Mouse (Mus musculus) forelimb bud, embryonic 11.5 days (tissue): ENCODE measurements around the gene Ddn.
"Not testable (repeated sequence)": the region's sequence is repeated elsewhere in the genome, so short reads cannot be mapped to it uniquely, and the experiment has no call there.

Source experiments
- DNase-seq: peaks from one replicate; pipeline ENCODE4 v3.0.0-alpha.2; 2012; ENCODE audit warnings: low read depth, low spot score

The Ddn gene

DNA sequence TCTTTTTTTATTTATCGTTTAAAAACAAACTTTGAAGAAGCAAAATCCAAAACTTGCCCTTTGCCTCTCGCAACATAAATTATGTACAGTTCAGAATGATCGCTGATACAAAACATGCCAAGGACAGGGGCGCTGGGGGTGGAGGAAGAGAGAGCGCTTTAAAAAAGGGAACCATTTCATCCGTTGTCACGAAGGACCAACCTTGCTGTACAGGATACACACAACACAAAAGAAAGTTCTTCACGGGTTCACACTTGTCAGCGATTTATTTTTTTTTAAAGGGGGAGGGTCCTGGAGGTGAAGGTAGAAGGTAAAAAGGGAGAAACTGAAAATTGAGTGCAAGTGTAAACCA, 22.4 kb upstream of the Ddn start:
- DNase-seq, result no peak

DNA sequence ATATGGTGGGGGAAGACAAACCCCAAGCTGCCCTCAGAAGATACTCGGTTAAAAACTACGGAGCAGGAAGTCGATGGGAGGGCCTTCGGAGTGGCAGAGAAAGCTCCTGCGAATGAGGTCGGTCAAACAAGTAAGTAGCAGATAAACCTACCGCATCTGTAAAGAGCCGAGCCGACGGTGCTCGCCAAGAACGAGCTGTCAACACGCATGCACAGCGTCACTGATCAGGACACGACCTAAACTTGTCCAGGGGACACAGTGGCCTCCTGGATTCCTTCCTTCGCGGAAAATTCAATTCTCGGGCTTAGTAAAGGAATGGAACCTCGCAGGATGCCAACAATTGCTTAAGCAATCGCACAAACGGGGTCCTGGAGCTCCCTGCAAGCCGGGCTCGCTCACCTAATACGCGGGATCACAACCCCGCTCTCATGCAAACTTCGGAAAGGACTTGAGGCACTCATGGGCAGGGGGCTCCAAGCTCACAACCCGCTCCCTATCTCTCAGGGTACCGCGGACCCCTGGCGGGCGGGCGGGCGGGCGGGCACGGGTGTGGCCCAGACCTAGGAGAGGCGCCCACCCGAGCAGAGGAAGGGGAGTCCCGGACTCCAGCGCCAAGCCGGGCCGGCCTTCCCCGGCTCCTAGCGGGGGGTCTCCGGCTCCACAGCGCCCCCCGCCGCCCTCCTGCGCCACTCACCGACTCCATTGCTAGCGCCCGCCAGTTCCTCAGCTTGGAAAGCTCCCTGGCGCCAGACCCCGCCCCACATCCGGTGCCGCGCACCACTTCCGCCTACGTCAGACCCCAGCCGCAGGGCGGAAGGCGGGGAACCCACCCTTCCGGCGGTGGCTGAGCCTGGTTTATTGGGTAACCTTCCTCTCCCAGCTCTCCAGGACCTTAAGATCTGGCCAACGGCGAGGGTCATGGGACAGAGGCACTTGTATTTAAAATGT, 21.7 kb upstream of the Ddn start, which contains the start of gene Prkag1:
Gene Prkag1, minus strand, starts transcription at position 786 of the 948 bp plus-strand sequence.
- peak; percentile 95 for DNase-seq

DNA sequence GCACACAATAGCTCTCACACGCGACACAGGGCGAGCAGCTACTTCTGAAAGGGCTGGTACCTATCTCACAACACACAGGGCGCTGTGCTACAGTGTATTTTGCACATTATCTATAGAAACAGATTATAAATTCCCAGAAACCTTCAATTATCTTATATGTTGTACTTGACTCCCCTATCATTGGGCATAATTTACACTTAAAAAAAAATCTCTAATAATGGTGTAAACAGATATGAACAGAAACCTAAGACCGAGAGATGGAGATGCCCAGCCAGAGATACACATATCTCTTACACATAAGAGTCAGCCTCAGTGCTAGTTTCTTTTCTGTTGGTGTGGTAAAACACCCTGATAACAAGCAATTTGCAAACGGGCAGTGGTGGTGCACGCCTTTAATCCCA, 18.3 kb upstream of the Ddn start:
- no peak for DNase-seq

DNA sequence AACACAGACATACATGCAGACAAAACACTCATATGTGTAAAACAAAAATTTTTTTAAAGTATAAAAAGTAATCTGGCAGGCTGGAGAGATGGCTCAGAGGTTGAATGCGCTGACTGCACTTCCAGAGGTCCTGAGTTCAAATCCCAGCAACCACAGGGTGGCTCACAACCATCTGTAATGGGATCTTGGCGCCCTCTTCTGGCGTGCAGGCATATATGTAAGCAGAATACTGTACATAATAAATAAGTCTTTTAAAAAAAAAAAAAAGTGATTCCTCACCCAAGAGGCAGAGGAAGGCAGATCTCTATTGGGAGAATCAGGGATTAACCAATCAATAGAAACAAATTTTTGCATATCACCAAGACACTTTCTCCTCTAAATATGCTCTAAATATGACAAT, 14.1 kb upstream of the Ddn start:
- no peak for DNase-seq

DNA sequence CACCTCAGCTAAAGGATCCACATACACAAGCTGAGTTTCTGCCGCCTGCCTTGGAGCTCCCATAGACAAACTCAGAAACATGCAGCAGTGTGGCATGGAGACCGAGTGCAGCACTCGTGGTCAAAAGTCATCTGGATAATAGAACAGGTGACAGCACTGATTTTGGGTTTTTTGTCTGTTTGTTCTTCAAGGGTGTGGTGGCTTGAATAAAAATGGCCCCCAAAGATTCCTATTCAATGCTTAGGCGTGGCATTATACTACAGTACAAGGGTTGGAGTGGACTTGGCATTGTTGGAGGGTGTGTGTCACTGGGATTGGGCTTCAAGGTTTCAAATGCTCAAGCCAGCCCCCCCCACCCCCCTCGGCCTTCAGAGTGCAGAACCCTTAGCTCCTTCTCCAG, 12.9 kb upstream of the Ddn start:
- no peak for DNase-seq

DNA sequence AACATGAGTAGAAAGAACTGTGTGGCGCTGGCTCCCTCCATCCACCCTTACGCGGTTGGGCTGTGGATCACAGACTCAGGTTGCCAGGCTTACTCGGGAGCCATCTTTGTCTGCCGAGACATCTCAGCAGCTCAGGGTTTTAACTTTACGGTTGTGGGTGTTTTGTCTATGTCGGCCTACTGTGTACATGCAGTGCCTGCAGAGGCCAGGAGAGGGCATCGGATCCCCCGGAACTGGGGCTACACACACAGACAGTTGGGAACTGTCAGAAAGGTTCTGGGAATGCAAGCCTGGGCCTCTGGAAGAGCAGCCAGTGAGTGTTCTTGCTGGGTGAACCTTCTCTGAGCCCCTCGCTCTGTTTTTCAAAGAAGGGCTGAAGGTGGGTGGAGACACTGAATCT, 12.1 kb upstream of the Ddn start:
- no peak for DNase-seq

DNA sequence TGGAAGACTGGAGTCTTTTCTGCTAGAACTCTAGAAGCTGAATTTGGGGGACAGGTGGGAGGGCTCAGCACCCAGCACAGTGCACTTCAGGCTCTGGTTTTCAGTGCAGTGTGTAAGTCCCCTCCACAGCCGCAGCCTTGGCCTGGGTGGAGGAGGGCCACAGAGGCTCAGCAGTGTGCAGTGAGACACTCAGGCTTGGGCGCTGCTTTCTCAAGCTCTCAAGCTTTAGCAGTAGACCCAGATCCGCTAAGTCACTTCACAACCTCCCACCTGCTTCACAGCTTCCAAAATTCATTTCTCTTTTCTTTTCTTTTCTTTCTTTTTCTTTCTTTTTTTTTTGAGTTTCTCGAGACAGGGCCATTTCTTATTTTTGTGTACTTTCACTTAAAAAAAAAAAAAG, 11.6 kb upstream of the Ddn start:
- DNase-seq, result no peak

DNA sequence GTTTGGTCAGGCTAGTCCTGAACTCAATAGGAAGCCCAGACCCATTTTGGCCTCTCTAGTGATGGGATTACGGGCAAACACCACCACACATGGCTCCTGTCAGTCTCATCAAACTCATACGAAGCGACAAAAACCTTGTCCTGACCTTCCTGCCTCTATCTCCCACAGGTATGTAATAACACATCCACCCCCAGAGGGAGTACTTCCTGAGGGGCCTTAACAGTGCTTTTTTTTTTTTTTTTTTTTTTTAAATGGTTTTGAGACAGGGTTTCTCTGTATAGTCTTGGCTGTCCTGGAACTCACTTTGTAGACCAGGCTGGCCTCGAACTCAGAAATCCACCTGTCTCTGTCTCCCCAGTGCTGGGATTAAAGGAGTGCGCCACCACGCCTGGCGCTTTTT, 8.9 kb upstream of the Ddn start:
- DNase-seq, result no peak

GRCm38 (mm10) chr15:98812741-98813424, 3.6 kb upstream of the Ddn start:
- DNase-seq, result no peak

DNA sequence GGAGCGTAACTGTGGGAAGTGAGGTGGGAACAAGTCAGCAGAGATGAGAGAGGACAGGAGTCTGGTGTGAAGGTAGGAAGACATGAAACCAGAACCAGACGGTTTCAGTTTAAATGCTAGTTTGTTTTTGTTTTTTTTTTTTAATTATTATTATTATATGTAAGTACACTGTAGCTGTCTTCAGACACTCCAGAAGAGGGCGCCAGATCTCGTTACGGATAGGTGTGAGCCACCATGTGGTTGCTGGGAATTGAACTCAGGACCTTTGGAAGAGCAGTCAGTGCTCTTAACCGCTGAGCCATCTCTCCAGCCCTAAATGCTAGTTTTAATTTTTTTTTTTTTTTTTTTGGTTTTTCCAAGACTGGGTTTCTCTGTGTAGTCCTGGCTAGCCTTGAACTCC, 922 bp upstream of the Ddn start:
- not testable (repeated sequence) for DNase-seq

GRCm38 (mm10) chr15:98808651-98809134, 597 bp downstream of the Ddn start:
- no peak for DNase-seq

DNA sequence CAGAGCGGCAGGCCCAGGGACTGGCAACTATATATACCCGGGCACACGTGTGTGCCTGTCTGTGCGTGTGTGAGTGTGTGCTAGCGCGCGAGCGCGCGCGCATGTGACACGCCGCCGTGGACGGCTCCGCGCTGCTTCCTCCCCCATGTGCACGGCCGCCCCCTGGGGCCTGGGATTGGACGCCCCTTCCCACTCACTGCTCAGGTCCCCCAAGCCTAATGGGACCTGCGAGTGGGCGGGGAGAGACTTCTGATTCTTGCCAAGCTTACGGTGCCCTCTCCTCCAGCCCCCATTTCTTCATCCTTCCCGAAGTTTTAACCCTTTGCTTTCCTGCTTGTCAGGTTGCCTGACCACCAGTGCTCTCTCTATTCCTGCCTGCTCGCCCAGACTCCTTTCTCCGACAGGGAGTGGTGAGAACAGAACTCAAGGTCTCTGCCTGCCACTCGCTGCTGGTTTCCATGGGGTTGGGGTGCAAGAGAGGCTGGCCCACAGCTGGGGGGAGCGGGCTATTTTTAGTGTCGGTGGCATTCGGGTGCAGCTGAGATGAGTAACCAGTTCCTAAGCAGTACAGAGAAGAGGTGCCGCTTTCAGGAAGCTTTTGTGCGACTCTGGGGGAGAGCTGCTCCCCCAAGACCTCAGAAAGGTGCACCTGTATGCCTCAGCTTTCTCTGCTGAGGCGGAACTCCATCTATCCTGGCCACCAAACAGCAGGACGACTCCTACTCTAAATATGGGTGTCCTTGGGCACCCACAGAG, 1.2 kb downstream of the Ddn start:
- no peak for DNase-seq

DNA sequence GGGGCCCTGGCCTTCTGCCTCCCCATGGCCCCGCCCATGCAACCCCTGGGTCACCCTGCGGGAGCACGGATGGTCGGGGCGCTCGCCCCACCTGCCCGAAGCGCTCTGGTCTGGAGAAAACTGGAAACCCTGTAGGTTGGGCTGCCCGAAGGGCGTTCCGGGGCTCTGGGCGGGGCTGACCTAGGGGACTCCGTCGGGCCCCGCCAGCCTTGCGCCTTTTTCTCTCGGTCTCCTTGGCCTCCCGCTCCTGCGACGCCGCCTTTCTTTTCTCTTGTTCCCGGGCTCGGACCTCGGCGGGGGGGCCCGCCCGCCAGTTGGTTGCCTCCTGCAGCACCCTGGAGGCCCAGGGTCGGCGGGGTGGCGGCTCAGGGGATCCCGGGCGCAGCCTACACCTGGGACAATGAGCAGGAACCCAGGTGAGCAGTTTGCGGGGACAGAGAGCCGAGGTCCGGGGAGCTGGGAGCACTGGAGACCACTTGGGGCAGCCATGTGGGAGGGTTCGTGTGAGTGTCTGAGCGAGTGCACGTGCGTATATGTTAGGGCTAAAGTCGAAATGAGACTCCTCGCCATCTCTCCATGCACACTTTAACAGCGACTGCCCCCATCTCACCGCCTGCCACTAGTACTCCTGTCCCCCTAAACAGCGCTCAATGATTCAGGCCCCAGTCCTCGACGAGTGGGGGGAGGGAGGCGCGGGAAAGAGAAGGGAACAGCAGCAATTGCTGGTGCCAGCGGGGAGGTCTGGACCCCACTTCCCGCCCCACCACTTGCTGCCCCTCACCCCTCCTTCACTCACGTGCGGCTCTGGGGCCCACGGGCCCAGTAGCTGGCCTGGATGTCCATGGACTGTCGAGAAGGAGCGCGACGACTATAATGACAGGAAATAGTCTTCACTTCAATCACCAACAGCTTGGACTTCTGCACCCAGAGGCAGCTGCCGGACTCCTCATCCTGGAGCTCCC, 2.2 kb downstream of the Ddn start:
- DNase-seq, result no peak

GRCm38 (mm10) chr15:98806071-98806808, 3.0 kb downstream of the Ddn start:
- no peak for DNase-seq

- DNase-seq, result peak; percentile 56
Observed at GRCm38 (mm10) chr15:98805324-98806040, 3.8 kb downstream of the Ddn start.

DNA sequence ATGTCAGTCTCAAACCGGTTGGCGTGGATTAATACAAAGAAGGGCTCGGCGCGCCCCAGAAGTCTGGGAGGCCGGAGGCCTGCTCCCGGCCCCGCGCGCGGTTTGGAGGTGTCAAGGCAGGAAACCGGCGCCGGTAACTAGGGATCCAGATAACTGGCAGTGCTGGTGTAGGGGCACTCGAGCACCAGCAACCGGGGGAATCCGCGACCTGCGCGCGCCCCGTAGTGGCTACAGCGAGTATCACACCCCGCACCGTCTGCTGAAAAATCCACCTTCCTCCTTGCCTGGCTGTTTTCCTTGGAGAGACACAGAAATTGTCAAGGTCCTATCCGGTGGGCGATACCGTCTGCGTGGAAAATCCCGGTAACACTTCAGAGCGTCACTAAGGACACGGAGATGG, 5.2 kb downstream of the Ddn start:
- DNase-seq, result peak; percentile 69

- no peak for DNase-seq
Observed at GRCm38 (mm10) chr15:98802926-98803325, 6.4 kb downstream of the Ddn start.

GRCm38 (mm10) chr15:98799396-98799795, 9.9 kb downstream of the Ddn start:
- peak; percentile 83 for DNase-seq

GRCm38 (mm10) chr15:98798903-98799302, 10.4 kb downstream of the Ddn start:
- no peak for DNase-seq
